Mouse (Mus musculus): ENCODE results near the gene Igdcc4.

DNA sequence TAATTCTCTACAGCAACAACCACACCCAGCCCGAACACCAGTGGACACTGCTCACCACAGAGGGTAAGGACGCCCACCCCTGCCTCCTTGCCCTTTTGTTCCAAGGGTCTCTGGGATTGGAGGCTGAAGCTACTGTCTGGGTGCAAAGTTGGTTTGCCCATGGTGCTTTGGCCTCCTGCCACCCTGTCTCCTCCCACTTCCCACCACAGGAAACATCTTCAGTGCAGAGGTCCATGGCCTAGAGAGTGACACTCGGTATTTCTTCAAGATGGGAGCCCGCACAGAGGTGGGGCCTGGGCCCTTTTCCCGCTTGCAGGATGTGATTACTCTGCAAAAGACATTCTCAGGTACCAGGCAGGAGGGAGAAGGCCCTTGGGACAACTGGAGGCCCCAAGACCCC, 30.4 kb downstream of the Igdcc4 start:
- TF ChIP-seq CTCF (IDR thresholded peaks at IDR 0.05; ENCODE audit: control insufficient read depth, insufficient read depth, insufficient replicate concordance, low read depth, low read length) (no peak), POLR2A (IDR thresholded peaks at IDR 0.05; ENCODE audit: control insufficient read depth, low read depth, low read length) (no peak)
